Mouse (Mus musculus) kidney, adult 2 months (tissue): ENCODE results near the gene Olfr959.

Source experiments
- CTCF ChIP-seq: fragments of 200-500 bp; conservative IDR thresholded peaks from 2 replicates; pipeline ENCODE4 v1.5.1; 2011; ENCODE audit warnings: low read depth, mild to moderate bottlenecking, control low read depth, low read length, moderate library complexity, mixed read lengths; ENCODE audit not compliant: insufficient read depth, insufficient read length
- POLR2A ChIP-seq: fragments of 200-500 bp; IDR thresholded peaks from one replicate; pipeline ENCODE4 v1.6.1; 2011; ENCODE audit warnings: low read depth, low read length, control low read depth

DNA sequence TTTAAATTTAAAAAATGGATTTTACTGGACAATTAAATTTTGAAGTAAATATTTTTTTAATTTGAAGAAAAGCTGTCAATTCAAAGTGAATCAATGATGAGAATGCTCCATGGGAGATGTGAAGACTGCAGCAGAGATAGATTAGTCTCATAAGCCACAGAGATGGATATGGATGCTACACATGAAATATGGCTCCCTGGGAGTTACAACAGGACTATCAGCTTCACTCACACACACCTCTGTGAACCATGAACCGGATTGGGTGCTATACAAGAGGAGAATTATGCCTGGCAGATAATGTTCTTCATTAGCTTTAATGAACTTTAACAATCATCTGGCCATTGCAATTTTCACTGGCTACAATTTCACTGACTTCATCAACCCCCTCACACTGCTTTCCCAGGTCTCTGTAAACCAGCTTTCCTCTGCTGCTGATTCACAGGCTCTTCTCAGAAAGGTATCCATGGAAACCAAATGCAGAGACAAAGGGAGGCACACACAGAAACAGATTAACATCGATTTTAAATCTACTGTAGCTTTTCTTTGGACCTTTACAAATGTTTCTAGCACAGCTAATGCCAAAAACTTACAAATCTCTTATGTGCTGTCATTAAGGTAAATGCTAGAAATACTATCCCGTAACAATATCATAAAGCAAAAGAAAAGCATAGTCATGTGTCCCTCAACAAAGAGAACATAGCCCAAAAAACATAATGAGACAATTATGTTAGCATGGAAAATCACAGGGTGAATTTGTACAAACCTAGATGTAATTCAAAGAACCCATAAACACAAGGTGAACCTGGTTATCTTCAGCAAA, 17.6 kb downstream of the Olfr959 start:
- TF ChIP-seq POLR2A, result no peak
- TF ChIP-seq CTCF, result no peak
